Mouse (Mus musculus) hindbrain, embryonic 10.5 days (tissue): ENCODE measurements around the gene Lsm8. TPM values are rescaled to one million over a fixed set of nuclear protein-coding genes. Genes with fewer than 3 reads are reported as not detected.
"Not testable (repeated sequence)": the region's sequence is repeated elsewhere in the genome, so short reads cannot be mapped to it uniquely, and the experiment has no call there.

Experiments used
- DNase-seq: peaks from one replicate; pipeline ENCODE4 v3.0.0-alpha.2; 2017; ENCODE audit warnings: low spot score
- H3K27ac ChIP-seq: fragments of 300-500 bp; sonication (generic); 2 replicates; pipeline ENCODE4 v1.5.1; 2016; ENCODE audit warnings: mild to moderate bottlenecking, moderate library complexity
- H3K27me3 ChIP-seq: fragments of 300-500 bp; sonication (generic); 2 replicates; pipeline ENCODE4 v1.6.1; 2016; ENCODE audit warnings: mild to moderate bottlenecking; ENCODE audit not compliant: poor library complexity, insufficient read depth, severe bottlenecking
- H3K36me3 ChIP-seq: fragments of 300-500 bp; sonication (generic); 2 replicates; pipeline ENCODE4 v1.6.1; 2016; ENCODE audit warnings: mild to moderate bottlenecking, moderate library complexity
- H3K4me1 ChIP-seq: fragments of 300-500 bp; sonication (generic); replicated peaks from 2 replicates; pipeline ENCODE4 v1.6.1; 2016; ENCODE audit warnings: mild to moderate bottlenecking
- H3K4me3 ChIP-seq: fragments of 300-500 bp; sonication (generic); 2 replicates; pipeline ENCODE4 v1.5.1; 2016; ENCODE audit warnings: mild to moderate bottlenecking, moderate library complexity
- H3K9me3 ChIP-seq: fragments of 300-500 bp; sonication (generic); 2 replicates; pipeline ENCODE4 v1.6.1; 2016; ENCODE audit warnings: mild to moderate bottlenecking, moderate library complexity
- WGBS: fragments of 180-500 bp; shearing (Covaris S2); methylation state at CpG from one replicate; pipeline ENCODE4 v1.1.7; 2016; 5-methylcytosine and 5-hydroxymethylcytosine counted together
- polyA plus RNA-seq: library from polyadenylated mRNA; unstranded; fragments of >200 nt; fragmentation: Nextera tagmentation; extraction: Ambion mirVana; gene quantifications from 2 replicates; pipeline ENCODE4 v1.2.1, GENCODE M21; 2016

Lsm8 gene
- 211 and 232 TPM in 2 replicates for polyA plus RNA-seq

- Histone ChIP-seq H3K4me3 (peak within 1 kb of the TSS; percentile 83), H3K27ac (peak within 1 kb of the TSS; percentile 98), H3K9me3 (no peaks in the 10 kb centered on the region), H3K27me3 (no peaks in the 10 kb centered on the region), H3K4me1 (peaks cover 17% of the 10 kb centered on the region), H3K36me3 (peaks cover 25% of the 10 kb centered on the region)
- WGBS: 2% methylated on average over 37 of the region's 37 CpGs
- peak; percentile 97 for DNase-seq
Measured at GRCm38 (mm10) chr6:18848051-18848701, at the start of gene Lsm8. Lsm8 (plus strand) TSS chr6:18848579.

- no peak for DNase-seq
- Histone ChIP-seq H3K27ac (no peak overlapping the region), H3K4me3 (no peak overlapping the region), H3K36me3 (no peaks in the 10 kb centered on the region), H3K27me3 (no peaks in the 10 kb centered on the region), H3K4me1 (no peaks in the 10 kb centered on the region), H3K9me3 (no peaks in the 10 kb centered on the region)
- WGBS: 91% methylated on average over 2 of the region's 2 CpGs
Measured at GRCm38 (mm10) chr6:18800869-18801511, 47.4 kb upstream of the Lsm8 start.

GRCm38 (mm10) chr6:18812623-18813022 is 35.8 kb upstream of the Lsm8 start:
- Histone ChIP-seq H3K36me3 (no peaks in the 10 kb centered on the region), H3K27ac (no peak overlapping the region), H3K9me3 (no peaks in the 10 kb centered on the region), H3K27me3 (no peaks in the 10 kb centered on the region), H3K4me1 (no peaks in the 10 kb centered on the region), H3K4me3 (no peak overlapping the region)
- DNase-seq: no peak
- WGBS: 91% methylated on average over 1 of the region's 1 CpGs

GRCm38 (mm10) chr6:18815606-18816005 is 32.8 kb upstream of the Lsm8 start:
- Histone ChIP-seq H3K27me3 (no peaks in the 10 kb centered on the region), H3K4me1 (no peaks in the 10 kb centered on the region), H3K4me3 (no peak overlapping the region), H3K36me3 (no peaks in the 10 kb centered on the region), H3K9me3 (no peaks in the 10 kb centered on the region), H3K27ac (no peak overlapping the region)
- WGBS: 84% methylated on average over 2 of the region's 2 CpGs
- no peak for DNase-seq

- Histone ChIP-seq H3K9me3 (no peaks in the 10 kb centered on the region), H3K4me3 (no peak overlapping the region), H3K27ac (no peak overlapping the region), H3K36me3 (no peaks in the 10 kb centered on the region), H3K27me3 (no peaks in the 10 kb centered on the region), H3K4me1 (no peaks in the 10 kb centered on the region)
- DNase-seq: peak; percentile 39
- WGBS: 18% methylated on average over 4 of the region's 4 CpGs
Measured at GRCm38 (mm10) chr6:18819343-18819742, 29.0 kb upstream of the Lsm8 start.

GRCm38 (mm10) chr6:18820246-18820645 is 28.1 kb upstream of the Lsm8 start:
- Histone ChIP-seq H3K4me3 (no peak overlapping the region), H3K27me3 (no peaks in the 10 kb centered on the region), H3K27ac (no peak overlapping the region), H3K4me1 (no peaks in the 10 kb centered on the region), H3K36me3 (no peaks in the 10 kb centered on the region), H3K9me3 (no peaks in the 10 kb centered on the region)
- DNase-seq: no peak
- WGBS: 70% methylated on average over 4 of the region's 4 CpGs

GRCm38 (mm10) chr6:18822812-18823211 is 25.6 kb upstream of the Lsm8 start:
- H3K27me3 ChIP-seq: no peaks in the 10 kb centered on the region
- H3K4me3 ChIP-seq: no peak overlapping the region
- WGBS: 72% methylated on average over 1 of the region's 1 CpGs
- no peaks in the 10 kb centered on the region for H3K9me3 ChIP-seq
- H3K4me1 ChIP-seq: no peaks in the 10 kb centered on the region
- no peaks in the 10 kb centered on the region for H3K36me3 ChIP-seq
- H3K27ac ChIP-seq: no peak overlapping the region
- DNase-seq: no peak

GRCm38 (mm10) chr6:18832958-18833357 is 15.4 kb upstream of the Lsm8 start:
- H3K4me3 ChIP-seq: no peak overlapping the region
- no peak overlapping the region for H3K27ac ChIP-seq
- no peak for DNase-seq
- H3K27me3 ChIP-seq: no peaks in the 10 kb centered on the region
- 80% methylated on average over 1 of the region's 1 CpGs for WGBS
- no peaks in the 10 kb centered on the region for H3K4me1 ChIP-seq
- no peaks in the 10 kb centered on the region for H3K9me3 ChIP-seq
- no peaks in the 10 kb centered on the region for H3K36me3 ChIP-seq

GRCm38 (mm10) chr6:18844529-18844928 is 3.9 kb upstream of the Lsm8 start:
- not testable (repeated sequence) for DNase-seq, H3K36me3 ChIP-seq, H3K4me3 ChIP-seq, H3K4me1 ChIP-seq, H3K9me3 ChIP-seq, H3K27ac ChIP-seq, H3K27me3 ChIP-seq
- WGBS: 93% methylated on average over 6 of the region's 11 CpGs

GRCm38 (mm10) chr6:18845571-18845970 is 2.8 kb upstream of the Lsm8 start:
- H3K9me3 ChIP-seq, H3K4me3 ChIP-seq, H3K27me3 ChIP-seq, DNase-seq, H3K36me3 ChIP-seq, H3K27ac ChIP-seq: not testable (repeated sequence)
- peaks cover 13% of the 10 kb centered on the region for H3K4me1 ChIP-seq
- 52% methylated on average over 5 of the region's 7 CpGs for WGBS

GRCm38 (mm10) chr6:18848702-18849061 is 303 bp downstream of the Lsm8 start:
- peak overlapping the region; percentile 98 for H3K27ac ChIP-seq
- DNase-seq: no peak
- H3K4me3 ChIP-seq: peak overlapping the region; percentile 83
- H3K27me3 ChIP-seq: no peaks in the 10 kb centered on the region
- under 1% methylated on average over 28 of the region's 28 CpGs for WGBS
- peaks cover 30% of the 10 kb centered on the region for H3K36me3 ChIP-seq
- no peaks in the 10 kb centered on the region for H3K9me3 ChIP-seq
- H3K4me1 ChIP-seq: peaks cover 17% of the 10 kb centered on the region

GRCm38 (mm10) chr6:18855323-18855722 is 6.9 kb downstream of the Lsm8 start:
- Histone ChIP-seq H3K4me3 (no peak overlapping the region), H3K36me3 (peaks cover 95% of the 10 kb centered on the region), H3K9me3 (no peaks in the 10 kb centered on the region), H3K4me1 (peaks cover 6% of the 10 kb centered on the region), H3K27me3 (no peaks in the 10 kb centered on the region), H3K27ac (no peak overlapping the region)
- DNase-seq: no peak

- Histone ChIP-seq H3K36me3 (peaks cover 87% of the 10 kb centered on the region), H3K27ac (no peak overlapping the region), H3K4me3 (no peak overlapping the region), H3K9me3 (peaks cover 4% of the 10 kb centered on the region; the same call in 1 of the 2 replicates), H3K27me3 (no peaks in the 10 kb centered on the region), H3K4me1 (no peaks in the 10 kb centered on the region)
- 98% methylated on average over 3 of the region's 3 CpGs for WGBS
- DNase-seq: no peak
Measured at GRCm38 (mm10) chr6:18856487-18857078, 8.2 kb downstream of the Lsm8 start.
